Mouse (Mus musculus) MEL (cell line): Measurements from ENCODE around the gene Bcar1. TPM values are rescaled to one million over a fixed set of nuclear protein-coding genes. Genes with fewer than 3 reads are reported as not detected.
A peak's percentile ranks its signal among the peaks of the same experiment; 100 is the strongest.

ENCODE experiments used
- DNase-seq: peaks from one replicate; pipeline ENCODE4 v3.0.0; 2011; ENCODE audit warnings: low read depth, low spot score
- H3K27ac ChIP-seq: 2 replicates; pipeline ENCODE4 v1.5.1; 2012; ENCODE audit warnings: low read depth, mild to moderate bottlenecking, control low read depth, low read length, moderate library complexity; ENCODE audit not compliant: control insufficient read depth
- H3K27me3 ChIP-seq, 2 experiments: fragments of 150-350 bp in 1 of 2; sonication (generic) in 1 of 2; 2 replicates each; pipeline ENCODE4 v1.6.1; 2012; ENCODE audit warnings: low read length in 2 of 2, mild to moderate bottlenecking in 2 of 2, improper control_type of control experiment in 1 of 2, moderate library complexity in 1 of 2; ENCODE audit not compliant: insufficient read depth in 2 of 2, control insufficient read depth in 1 of 2
- H3K36me3 ChIP-seq, 2 experiments: 2 replicates each; pipeline ENCODE4 v1.6.1; 2012 to 2014; ENCODE audit warnings: low read length in 2 of 2, improper control_type of control experiment in 1 of 2, inconsistent platforms in 1 of 2, mild to moderate bottlenecking in 1 of 2; ENCODE audit not compliant: insufficient read depth in 2 of 2, control insufficient read depth in 1 of 2
- H3K4me1 ChIP-seq, 2 experiments: fragments of 150-350 bp in 1 of 2; sonication (generic) in 1 of 2; 2 replicates each; pipeline ENCODE4 v1.6.1; 2012; ENCODE audit warnings: low read length in 2 of 2, improper control_type of control experiment in 1 of 2, mild to moderate bottlenecking in 1 of 2; ENCODE audit not compliant: insufficient read depth in 2 of 2, control insufficient read depth in 1 of 2
- H3K4me3 ChIP-seq, 2 experiments: fragments of 150-350 bp in 1 of 2; sonication (generic) in 1 of 2; 2 replicates each; pipeline ENCODE4 v1.5.1; 2012; ENCODE audit warnings: low read depth in 2 of 2, low read length in 2 of 2, mild to moderate bottlenecking in 2 of 2, moderate library complexity in 2 of 2, control low read depth in 1 of 2, improper control_type of control experiment in 1 of 2; ENCODE audit not compliant: control insufficient read depth in 1 of 2, insufficient read depth in 1 of 2
- H3K79me2 ChIP-seq: 2 replicates; pipeline ENCODE4 v1.6.1; 2012; ENCODE audit warnings: mild to moderate bottlenecking, low read length, moderate library complexity; ENCODE audit not compliant: control insufficient read depth, poor library complexity, insufficient read depth
- H3K9ac ChIP-seq: 2 replicates; pipeline ENCODE4 v1.6.1; 2012; ENCODE audit warnings: low read depth, mild to moderate bottlenecking, control low read depth, low read length, moderate library complexity; ENCODE audit not compliant: control insufficient read depth, poor library complexity, severe bottlenecking
- H3K9me3 ChIP-seq: fragments of 150-350 bp; sonication (generic); replicated peaks from 2 replicates; pipeline ENCODE4 v1.6.1; 2012; ENCODE audit warnings: mild to moderate bottlenecking, low read length, improper control_type of control experiment, moderate library complexity; ENCODE audit not compliant: insufficient read depth
- CHD1 ChIP-seq: IDR thresholded peaks from 2 replicates; pipeline ENCODE4 v1.6.1; 2012; ENCODE audit warnings: low read depth, mild to moderate bottlenecking, inconsistent platforms, low read length, improper control_type of control experiment
- E2F4 ChIP-seq: IDR thresholded peaks from 2 replicates; pipeline ENCODE4 v1.6.1; 2011; ENCODE audit warnings: low read depth, low read length, improper control_type of control experiment, borderline replicate concordance
- ELF1 ChIP-seq: IDR thresholded peaks from 2 replicates; pipeline ENCODE4 v1.6.1; 2014; ENCODE audit warnings: low read depth, mild to moderate bottlenecking, inconsistent platforms, low read length, improper control_type of control experiment, moderate library complexity
- GABPA ChIP-seq: IDR thresholded peaks from 2 replicates; pipeline ENCODE4 v1.6.1; 2012; ENCODE audit warnings: low read depth, mild to moderate bottlenecking, inconsistent platforms, low read length, improper control_type of control experiment, moderate library complexity
- MYC ChIP-seq: IDR thresholded peaks from 2 replicates; pipeline ENCODE4 v1.6.1; 2011; ENCODE audit warnings: low read depth, mild to moderate bottlenecking, low read length, improper control_type of control experiment, moderate library complexity
- POLR2A ChIP-seq, 2 experiments: IDR thresholded peaks; 2 replicates each; pipeline ENCODE4 v1.6.1; 2011 to 2012; ENCODE audit warnings: low read length in 2 of 2, mild to moderate bottlenecking in 2 of 2, control low read depth in 1 of 2, improper control_type of control experiment in 1 of 2, low read depth in 1 of 2, moderate library complexity in 1 of 2; ENCODE audit not compliant: control insufficient read depth in 1 of 2, insufficient read depth in 1 of 2, poor library complexity in 1 of 2
- POLR2AphosphoS5 ChIP-seq: IDR thresholded peaks from 2 replicates; pipeline ENCODE4 v1.6.1; 2012; ENCODE audit warnings: low read depth, borderline replicate concordance, mild to moderate bottlenecking, inconsistent platforms, low read length, moderate library complexity, mixed read lengths
- RAD21 ChIP-seq: IDR thresholded peaks from 2 replicates; pipeline ENCODE4 v1.6.1; 2011; ENCODE audit warnings: mild to moderate bottlenecking, low read depth, low read length, improper control_type of control experiment
- RCOR1 ChIP-seq: IDR thresholded peaks from 2 replicates; pipeline ENCODE4 v1.6.1; 2012; ENCODE audit warnings: low read depth, mild to moderate bottlenecking, inconsistent platforms, low read length, improper control_type of control experiment
- TAL1 ChIP-seq: IDR thresholded peaks from 2 replicates; pipeline ENCODE4 v1.6.1; 2012; ENCODE audit warnings: mild to moderate bottlenecking, inconsistent platforms, low read length, moderate library complexity, mixed read lengths
- TCF12 ChIP-seq: IDR thresholded peaks from 2 replicates; pipeline ENCODE4 v1.6.1; 2014; ENCODE audit warnings: low read depth, mild to moderate bottlenecking, inconsistent platforms, low read length, improper control_type of control experiment, moderate library complexity
- UBTF ChIP-seq: IDR thresholded peaks from 2 replicates; pipeline ENCODE4 v1.6.1; 2012; ENCODE audit warnings: low read depth, mild to moderate bottlenecking, inconsistent platforms, low read length, improper control_type of control experiment, moderate library complexity, borderline replicate concordance; ENCODE audit not compliant: insufficient read depth
- USF2 ChIP-seq, 2 experiments: IDR thresholded peaks; 2 replicates each; pipeline ENCODE4 v1.6.1; 2011 to 2012; ENCODE audit warnings: improper control_type of control experiment in 2 of 2, low read length in 2 of 2, borderline replicate concordance in 1 of 2, inconsistent platforms in 1 of 2, low read depth in 1 of 2, mild to moderate bottlenecking in 1 of 2; ENCODE audit not compliant: insufficient read depth in 1 of 2
- ZMIZ1 ChIP-seq: IDR thresholded peaks from 2 replicates; pipeline ENCODE4 v1.6.1; 2012; ENCODE audit warnings: low read depth, mild to moderate bottlenecking, inconsistent platforms, low read length, improper control_type of control experiment, moderate library complexity
- ZNF384 ChIP-seq: IDR thresholded peaks from 2 replicates; pipeline ENCODE4 v1.6.1; 2012; ENCODE audit warnings: low read depth, mild to moderate bottlenecking, inconsistent platforms, low read length, improper control_type of control experiment
- polyA plus RNA-seq, 2 experiments: library from polyadenylated mRNA; stranded (reverse) in 1 of 2; unstranded in 1 of 2; fragments of >175 nt in 1 of 2; fragments of >200 nt in 1 of 2; gene quantifications; 2 replicates each; pipeline versions ENCODE4 v1.2.1 to v1.2.4; 2012; ENCODE audit warnings: low replicate concordance in 2 of 2, low read depth in 1 of 2; ENCODE audit not compliant: insufficient read length in 2 of 2, insufficient read depth in 1 of 2, missing spikeins in 1 of 2
- total RNA-seq: library from RNA; depleted of rRNA; stranded (reverse); fragments of 300-350 nt; gene quantifications from 2 replicates; pipeline ENCODE4 v1.2.3, GENCODE M21; 2012

The Bcar1 gene
- total and polyA plus RNA-seq, 3 experiments = 6.5 to 17.4 TPM; not detected in 1

- TF ChIP-seq TCF12 (no peak), MYC (no peak), POLR2AphosphoS5 (no peak), UBTF (no peak), E2F4 (no peak), RAD21 (no peak), GABPA (no peak), ELF1 (0 out of 2 replicates have a peak, but pooled peaks have one; percentile 13), USF2 (IDR thresholded peaks at IDR 0.05; ENCODE audit: borderline replicate concordance in 1 of 2, insufficient read depth in 1 of 2, low read depth in 1 of 2, low read length in 2 of 2) (no peak), TAL1 (no peak), CHD1 (no peak)
Measured at GRCm38 (mm10) chr8:111745591-111746418, 2.2 kb upstream of the Bcar1 start (continued).

GRCm38 (mm10) chr8:111745086-111745485, 1.5 kb upstream of the Bcar1 start:
- Histone ChIP-seq H3K9me3 (no peaks in the 10 kb centered on the region), H3K36me3 (peaks cover 0 to 24% of the 10 kb centered on the region in 2 experiments; a peak in 2 of 4 replicates), H3K79me2 (peaks cover 15% of the 10 kb centered on the region), H3K27me3 (no peaks in the 10 kb centered on the region), H3K9ac (peak overlapping the region; percentile 75), H3K27ac (peak overlapping the region; percentile 21; the same call in 1 of the 2 replicates), H3K4me3 (peak overlapping the region; percentile 59 to 68; a peak in 2 of 4 replicates), H3K4me1 (peaks cover 17 to 29% of the 10 kb centered on the region in 2 experiments)
- peak; percentile 71 for TF ChIP-seq ZNF384
- no peak for TF ChIP-seq RCOR1
- TF ChIP-seq UBTF = no peak
- no peak for DNase-seq

- H3K79me2 ChIP-seq = peaks cover 15% of the 10 kb centered on the region
- H3K4me3 ChIP-seq = peak overlapping the region; percentile 75 to 93
- H3K36me3 ChIP-seq = peaks cover 0 to 23% of the 10 kb centered on the region in 2 experiments; a peak in 2 of 4 replicates
- TF ChIP-seq POLR2A (IDR thresholded peaks at IDR 0.05; ENCODE audit: control insufficient read depth in 1 of 2, insufficient read depth in 1 of 2, low read depth in 1 of 2, low read length in 2 of 2, poor library complexity in 1 of 2) = 0 out of 4 replicates have a peak, but pooled peaks of 1 of the 2 experiments have one; percentile 48
- no peak for TF ChIP-seq ZMIZ1
- no peak for DNase-seq
- H3K9me3 ChIP-seq = no peaks in the 10 kb centered on the region
- no peaks in the 10 kb centered on the region for H3K27me3 ChIP-seq
- H3K4me1 ChIP-seq = peaks cover 17 to 28% of the 10 kb centered on the region in 2 experiments
- peak overlapping the region; percentile 88 for H3K9ac ChIP-seq
- no peak overlapping the region for H3K27ac ChIP-seq
Measured at GRCm38 (mm10) chr8:111743101-111743791, 363 bp downstream of the Bcar1 start.
